Mouse (Mus musculus): ENCODE data around the gene Tmem87a.

The Tmem87a gene

GRCm38 (mm10) chr2:120360425-120360824, 43.5 kb downstream of the Tmem87a start:
- DNase-seq = no peak

DNA sequence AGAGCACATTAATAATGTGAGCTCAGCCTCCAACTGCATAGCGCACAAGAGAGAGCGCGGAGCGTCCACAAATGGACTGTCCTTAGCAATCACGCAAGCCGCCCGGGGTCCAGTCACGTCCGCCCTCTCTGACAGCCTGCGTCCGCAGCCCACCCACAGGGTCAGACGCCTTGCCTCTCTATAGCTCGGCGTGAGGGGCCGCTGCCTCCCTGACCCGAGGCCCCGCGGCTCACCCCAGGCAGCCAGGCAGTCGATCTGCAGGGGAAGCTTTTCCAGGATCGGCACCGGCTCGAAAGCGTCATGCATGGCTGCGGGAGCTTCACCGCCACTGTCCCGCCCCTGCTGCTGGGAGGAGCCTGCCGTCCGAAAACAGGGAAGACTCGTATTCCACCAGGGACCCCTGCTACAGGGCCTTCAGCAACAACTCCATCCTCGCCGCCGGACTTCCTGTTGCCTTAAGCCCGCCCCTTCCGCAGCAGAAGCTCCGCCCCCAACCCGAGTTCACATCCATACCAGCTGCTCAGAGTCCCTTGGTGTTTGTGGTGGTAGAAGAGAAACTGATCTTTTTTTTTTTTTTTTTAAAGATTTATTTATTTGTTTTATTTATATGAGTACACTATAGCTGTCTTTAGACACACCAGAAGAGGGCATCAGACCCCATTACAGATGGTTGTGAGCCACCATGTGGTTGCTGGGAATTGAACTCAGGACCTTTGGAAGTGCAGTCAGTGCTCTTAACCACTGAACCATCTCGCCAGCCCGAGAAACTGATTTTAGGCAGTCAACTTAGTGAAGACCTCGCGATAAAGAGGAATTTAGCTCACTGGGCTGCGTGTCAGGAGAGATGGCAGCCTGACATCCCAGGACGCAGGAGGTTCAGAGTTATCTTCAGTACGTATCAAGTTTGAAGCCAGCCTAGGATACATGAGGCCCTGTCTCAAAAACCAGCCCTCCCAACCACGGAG, 50.9 kb downstream of the Tmem87a start, which contains the start of gene Vps39:
TSS of gene Vps39 (minus strand) at position 456 of the 965 bp plus-strand sequence.
- peak; percentile 93 to 95 for DNase-seq

- DNase-seq = no peak
These were observed 52.6 kb downstream of the Tmem87a start for GRCm38 (mm10) chr2:120351321-120351720.

DNA sequence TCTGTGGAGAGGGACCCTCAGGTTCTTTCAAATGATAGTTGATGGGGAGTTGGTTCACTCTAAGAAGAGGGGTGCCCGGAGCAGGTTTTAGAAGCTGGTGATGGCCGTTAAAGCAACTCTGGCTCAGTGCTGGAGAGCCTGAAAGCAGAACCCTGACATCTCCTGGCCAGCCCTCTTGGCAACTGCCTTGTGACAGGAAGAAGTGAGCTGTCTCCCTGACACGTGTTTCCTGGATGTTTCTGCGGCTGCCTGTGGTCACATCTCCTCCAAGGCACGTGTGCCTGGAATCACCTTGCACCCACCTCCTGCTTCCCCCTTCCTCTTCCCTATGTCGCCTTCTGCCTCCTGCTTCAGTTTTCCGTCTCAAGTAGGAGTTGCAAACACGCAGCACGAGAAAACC, 55.8 kb downstream of the Tmem87a start:
- DNase-seq = peak; percentile 42 to 64

DNA sequence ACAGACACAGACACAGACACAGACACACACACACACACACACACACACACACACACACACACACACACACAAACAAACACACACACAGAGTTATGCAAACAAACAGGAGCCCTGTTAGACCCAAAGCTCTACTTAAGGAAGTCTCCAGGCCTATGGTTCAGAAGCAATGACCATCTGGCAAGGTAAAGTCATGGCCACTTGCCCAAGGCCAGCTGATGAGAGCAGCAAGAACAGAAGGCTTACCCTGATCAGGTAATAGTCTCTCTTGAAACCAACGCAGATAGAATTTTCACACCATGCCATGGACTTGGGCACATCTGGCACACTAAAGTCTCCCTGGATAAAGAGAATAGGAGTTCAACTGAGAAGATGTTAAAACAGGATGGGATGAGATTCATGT, 62.2 kb downstream of the Tmem87a start:
- DNase-seq = no peak

DNA sequence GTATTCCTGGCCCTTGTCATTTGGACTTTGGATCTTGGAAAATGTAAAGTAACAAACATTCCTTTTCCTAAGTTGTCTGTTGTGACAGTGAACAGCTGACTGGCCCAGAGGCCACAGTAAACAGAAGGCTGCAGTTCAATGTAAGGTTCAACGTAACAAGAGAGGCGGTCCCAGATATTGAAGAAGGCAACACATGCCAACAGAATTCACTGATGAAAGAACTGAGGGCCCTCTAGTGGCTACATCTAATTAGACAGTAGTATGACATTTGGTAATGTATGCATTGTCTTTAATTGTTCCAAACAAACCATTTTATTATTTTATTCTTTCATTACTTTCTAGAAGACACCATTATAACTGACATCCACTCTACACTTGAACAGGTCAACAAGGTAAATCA, 66.0 kb downstream of the Tmem87a start:
- no peak for DNase-seq

- no peak for DNase-seq
These were observed 72.3 kb downstream of the Tmem87a start for GRCm38 (mm10) chr2:120331575-120331974.

DNA sequence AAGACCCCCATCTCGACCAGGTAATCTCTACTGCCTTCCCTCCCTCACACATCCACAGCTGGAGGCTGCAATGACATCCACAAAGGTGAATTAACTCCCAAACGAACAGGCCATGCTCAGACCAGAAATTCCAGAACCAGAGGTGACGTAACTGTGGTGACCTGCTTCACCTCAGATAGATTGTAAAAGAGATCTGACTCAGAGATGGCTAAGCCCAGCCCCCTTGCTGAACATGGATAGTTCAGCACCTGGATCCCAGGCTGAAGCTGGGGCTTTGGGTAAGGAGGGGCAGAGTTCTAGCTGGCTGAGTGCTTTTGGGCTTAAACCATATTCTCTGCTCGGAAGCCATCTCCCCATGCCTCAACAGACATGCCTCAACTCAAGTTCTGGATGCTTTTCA, 88.8 kb downstream of the Tmem87a start:
- no peak for DNase-seq

DNA sequence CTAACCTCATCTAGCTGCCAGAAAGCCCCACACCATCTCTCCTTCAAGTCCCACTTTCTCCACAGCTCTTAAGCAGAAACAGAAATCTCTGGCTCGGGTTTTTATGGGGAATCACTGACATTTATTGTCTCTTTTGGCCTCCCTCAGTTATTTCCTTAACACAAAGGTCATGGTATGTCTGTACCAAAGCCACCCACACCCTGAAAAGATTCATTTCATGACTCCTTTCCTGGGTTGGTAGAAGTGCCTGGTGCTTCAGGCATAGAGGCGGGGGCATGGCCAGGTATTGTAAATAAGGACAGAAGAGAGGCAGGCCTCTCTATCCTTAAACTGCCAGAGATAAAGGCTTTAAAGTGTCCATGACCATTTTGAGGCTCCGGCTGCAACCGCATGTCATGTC, 89.4 kb downstream of the Tmem87a start:
- DNase-seq = no peak

DNA sequence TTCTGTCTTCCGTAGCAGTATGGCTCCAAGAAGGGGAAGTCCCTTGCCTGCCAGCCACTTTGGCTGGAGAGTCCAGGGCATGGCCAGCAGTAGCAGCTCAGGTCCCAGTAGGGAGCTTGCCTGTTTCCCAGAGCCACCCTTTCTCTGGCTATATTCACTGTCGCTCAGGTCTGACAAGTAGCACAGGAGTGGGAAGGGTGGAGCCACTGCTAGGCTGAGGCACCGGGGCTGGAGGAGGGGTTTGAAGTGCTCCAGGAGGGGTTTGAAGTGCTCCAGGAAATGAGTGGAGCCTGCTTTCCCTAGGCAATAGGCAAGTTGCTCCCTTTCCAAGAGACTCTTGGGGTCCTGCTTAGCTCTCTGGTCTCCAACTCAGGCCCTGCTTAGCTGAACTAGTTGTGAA, 89.9 kb downstream of the Tmem87a start, which contains the start of gene Pla2g4f:
TSS of gene Pla2g4f (minus strand) at position 190 of the 400 bp plus-strand sequence.
- DNase-seq = no peak

GRCm38 (mm10) chr2:120312276-120312825, 91.6 kb downstream of the Tmem87a start:
- peak in 1 of 2 experiments; percentile 5 for DNase-seq
